Mouse (Mus musculus) E14TG2a.4 (cell line): ENCODE results near the gene Gm10840.
"Not testable (repeated sequence)": the region's sequence is repeated elsewhere in the genome, so short reads cannot be mapped to it uniquely, and the experiment has no call there.

ENCODE experiments used
- H3K27me3 ChIP-seq: 2 replicates; pipeline ENCODE4 v1.6.1; 2014; ENCODE audit warnings: low read length, control low read depth; ENCODE audit not compliant: insufficient read depth
- H3K36me3 ChIP-seq: 2 replicates; pipeline ENCODE4 v1.6.1; 2014; ENCODE audit warnings: low read length, control low read depth; ENCODE audit not compliant: insufficient read depth
- H3K4me1 ChIP-seq: replicated peaks from 2 replicates; pipeline ENCODE4 v1.6.1; 2014; ENCODE audit warnings: low read depth, low read length, control low read depth
- H3K4me3 ChIP-seq: replicated peaks from 2 replicates; pipeline ENCODE4 v1.5.1; 2014; ENCODE audit warnings: mild to moderate bottlenecking, low read length
- H3K9me3 ChIP-seq: 2 replicates; pipeline ENCODE4 v1.6.1; 2014; ENCODE audit warnings: low read length, control low read depth
- CTCF ChIP-seq: conservative IDR thresholded peaks from 2 replicates; pipeline ENCODE4 v1.5.1; 2014; ENCODE audit warnings: low read length
- NANOG ChIP-seq: IDR thresholded peaks from 2 replicates; pipeline ENCODE4 v1.6.1; 2014; ENCODE audit warnings: borderline replicate concordance, low read length, mixed read lengths
- POU5F1 ChIP-seq: IDR thresholded peaks from 2 replicates; pipeline ENCODE4 v1.6.1; 2014; ENCODE audit warnings: low read length, borderline replicate concordance

Gm10840 gene

GRCm38 (mm10) chr11:106160841-106161721 lies at the start of gene Gm10840, which contains the start of gene Limd2:
TSS of gene Gm10840 (plus strand) at chr11:106160850.
TSS of gene Limd2 (minus strand) at chr11:106160860.
- Histone ChIP-seq H3K4me3 (peak within 1 kb of the TSS; percentile 85), H3K9me3 (no peaks in the 10 kb centered on the region), H3K36me3 (peaks cover 54% of the 10 kb centered on the region), H3K27me3 (peaks cover 39% of the 10 kb centered on the region), H3K4me1 (peaks cover 50% of the 10 kb centered on the region)
- TF ChIP-seq POU5F1 (no peak), CTCF (no peak), NANOG (no peak)

GRCm38 (mm10) chr11:106111688-106112087 lies 49.0 kb upstream of the Gm10840 start:
- Histone ChIP-seq H3K27me3 (no peaks in the 10 kb centered on the region), H3K4me1 (peaks cover 16% of the 10 kb centered on the region), H3K36me3 (peaks cover 24% of the 10 kb centered on the region), H3K9me3 (no peaks in the 10 kb centered on the region), H3K4me3 (no peak overlapping the region)
- TF ChIP-seq POU5F1 (no peak), NANOG (no peak), CTCF (no peak)

GRCm38 (mm10) chr11:106122221-106122620 lies 38.4 kb upstream of the Gm10840 start:
- H3K27me3 ChIP-seq: no peaks in the 10 kb centered on the region
- peaks cover 63% of the 10 kb centered on the region for H3K36me3 ChIP-seq
- no peak for TF ChIP-seq POU5F1
- no peak for TF ChIP-seq NANOG
- no peak for TF ChIP-seq CTCF
- H3K4me3 ChIP-seq: no peak overlapping the region
- H3K4me1 ChIP-seq: no peaks in the 10 kb centered on the region
- H3K9me3 ChIP-seq: no peaks in the 10 kb centered on the region

GRCm38 (mm10) chr11:106122736-106123135 lies 37.9 kb upstream of the Gm10840 start:
- no peak for TF ChIP-seq CTCF
- TF ChIP-seq POU5F1: no peak
- no peak for TF ChIP-seq NANOG
- no peaks in the 10 kb centered on the region for H3K9me3 ChIP-seq
- H3K27me3 ChIP-seq: no peaks in the 10 kb centered on the region
- H3K36me3 ChIP-seq: peaks cover 58% of the 10 kb centered on the region
- H3K4me3 ChIP-seq: no peak overlapping the region
- no peaks in the 10 kb centered on the region for H3K4me1 ChIP-seq

GRCm38 (mm10) chr11:106124784-106125183 lies 35.9 kb upstream of the Gm10840 start:
- TF ChIP-seq NANOG (no peak), POU5F1 (no peak), CTCF (no peak)
- H3K4me1 ChIP-seq: no peaks in the 10 kb centered on the region
- H3K4me3 ChIP-seq: no peak overlapping the region
- no peaks in the 10 kb centered on the region for H3K9me3 ChIP-seq
- peaks cover 48% of the 10 kb centered on the region for H3K36me3 ChIP-seq
- no peaks in the 10 kb centered on the region for H3K27me3 ChIP-seq

- Histone ChIP-seq H3K9me3 (no peaks in the 10 kb centered on the region), H3K27me3 (no peaks in the 10 kb centered on the region), H3K4me3 (no peak overlapping the region), H3K4me1 (no peaks in the 10 kb centered on the region), H3K36me3 (peaks cover 54% of the 10 kb centered on the region)
- TF ChIP-seq POU5F1: no peak
- TF ChIP-seq NANOG: no peak
- TF ChIP-seq CTCF: no peak
These were observed 34.8 kb upstream of the Gm10840 start for GRCm38 (mm10) chr11:106125827-106126226.

GRCm38 (mm10) chr11:106126727-106127373 lies 33.8 kb upstream of the Gm10840 start:
- H3K9me3 ChIP-seq, H3K27me3 ChIP-seq, H3K4me3 ChIP-seq, H3K4me1 ChIP-seq: not testable (repeated sequence)
- peaks cover 50% of the 10 kb centered on the region for H3K36me3 ChIP-seq

GRCm38 (mm10) chr11:106129477-106129876 lies 31.2 kb upstream of the Gm10840 start:
- H3K27me3 ChIP-seq: no peaks in the 10 kb centered on the region
- H3K9me3 ChIP-seq: no peaks in the 10 kb centered on the region
- no peak overlapping the region for H3K4me3 ChIP-seq
- H3K4me1 ChIP-seq: peaks cover 8% of the 10 kb centered on the region
- no peak for TF ChIP-seq CTCF
- TF ChIP-seq POU5F1: no peak
- no peak for TF ChIP-seq NANOG
- H3K36me3 ChIP-seq: peaks cover 34% of the 10 kb centered on the region
